Mouse (Mus musculus): Measurements from ENCODE around the gene Mtfmt. TPM values are rescaled to one million over a fixed set of nuclear protein-coding genes. Genes with fewer than 3 reads are reported as not detected.

Mtfmt gene
- polyA plus RNA-seq, 1 experiment from 2014 or later, result 20.1 TPM

- Histone ChIP-seq H3K4me2 (ENCODE audit: low read depth, low read length) (no peak overlapping the region), H3K4me3 (ENCODE audit: low read length) (no peak overlapping the region), H3K36me3 (ENCODE audit: control insufficient read depth, insufficient read depth, low read length) (no peaks in the 10 kb centered on the region), H3K27me3 (ENCODE audit: control insufficient read depth, insufficient read depth, low read depth, low read length) (no peaks in the 10 kb centered on the region), H3K4me1 (replicated peaks; ENCODE audit: control insufficient read depth, insufficient read depth, low read length) (no peaks in the 10 kb centered on the region), H3K27ac (ENCODE audit: low read length) (no peak overlapping the region), H3K9me3 (ENCODE audit: control insufficient read depth, low read length) (no peaks in the 10 kb centered on the region), H3K9ac (ENCODE audit: low read length) (no peak overlapping the region)
- ATAC-seq (ENCODE audit: low read depth), result no peak
- 67% methylated on average over 3 of the region's 3 CpGs for WGBS
Observed at GRCm38 (mm10) chr9:65419633-65420032, 15.9 kb upstream of the Mtfmt start.

- no peaks in the 10 kb centered on the region for H3K4me1 ChIP-seq (replicated peaks; ENCODE audit: control insufficient read depth, insufficient read depth, low read length)
- ATAC-seq (ENCODE audit: low read depth), result no peak
- H3K27ac ChIP-seq (ENCODE audit: low read length), result no peak within 1 kb of the TSS
- H3K9me3 ChIP-seq (ENCODE audit: control insufficient read depth, low read length), result no peaks in the 10 kb centered on the region
- H3K36me3 ChIP-seq (ENCODE audit: control insufficient read depth, insufficient read depth, low read length), result no peaks in the 10 kb centered on the region
- 73% methylated on average over 11 of the region's 11 CpGs for WGBS
- H3K27me3 ChIP-seq (ENCODE audit: control insufficient read depth, insufficient read depth, low read depth, low read length), result no peaks in the 10 kb centered on the region
- H3K4me2 ChIP-seq (ENCODE audit: low read depth, low read length), result no peak within 1 kb of the TSS
- H3K4me3 ChIP-seq (ENCODE audit: low read length), result no peak within 1 kb of the TSS
- no peak within 1 kb of the TSS for H3K9ac ChIP-seq (ENCODE audit: low read length)
Observed at GRCm38 (mm10) chr9:65422760-65423501, 12.7 kb upstream of the Mtfmt start, which contains the start of gene Slc51b. Gene Slc51b, minus strand, starts transcription at chr9:65422955.

DNA sequence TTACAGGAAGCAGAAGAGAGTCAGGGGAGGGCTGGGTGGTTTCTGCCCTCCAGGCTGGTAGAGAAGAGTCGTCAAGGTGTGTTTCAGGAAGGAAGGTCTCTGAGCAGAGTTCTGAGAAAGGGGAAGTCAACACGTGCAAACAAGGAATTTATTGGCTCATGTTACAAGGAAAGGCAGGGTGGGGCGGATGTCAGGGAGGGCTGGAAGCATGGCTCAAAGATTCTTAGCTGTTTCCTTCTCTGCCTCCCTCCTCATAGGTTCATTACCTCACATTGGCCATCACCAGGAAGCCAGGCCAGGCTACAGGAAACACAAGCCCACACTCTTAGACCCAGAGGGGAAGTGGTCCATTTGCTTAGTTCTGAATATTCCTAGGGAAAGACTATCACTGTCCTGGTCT lies 11.2 kb upstream of the Mtfmt start:
- Histone ChIP-seq H3K4me3 (ENCODE audit: low read length) (no peak overlapping the region), H3K9ac (ENCODE audit: low read length) (no peak overlapping the region), H3K27me3 (ENCODE audit: control insufficient read depth, insufficient read depth, low read depth, low read length) (no peaks in the 10 kb centered on the region), H3K9me3 (ENCODE audit: control insufficient read depth, low read length) (no peaks in the 10 kb centered on the region), H3K4me1 (replicated peaks; ENCODE audit: control insufficient read depth, insufficient read depth, low read length) (no peaks in the 10 kb centered on the region), H3K36me3 (ENCODE audit: control insufficient read depth, insufficient read depth, low read length) (no peaks in the 10 kb centered on the region), H3K27ac (ENCODE audit: low read length) (no peak overlapping the region), H3K4me2 (ENCODE audit: low read depth, low read length) (no peak overlapping the region)
- WGBS, result 24% methylated on average over 3 of the region's 3 CpGs
- no peak for ATAC-seq (ENCODE audit: low read depth)

DNA sequence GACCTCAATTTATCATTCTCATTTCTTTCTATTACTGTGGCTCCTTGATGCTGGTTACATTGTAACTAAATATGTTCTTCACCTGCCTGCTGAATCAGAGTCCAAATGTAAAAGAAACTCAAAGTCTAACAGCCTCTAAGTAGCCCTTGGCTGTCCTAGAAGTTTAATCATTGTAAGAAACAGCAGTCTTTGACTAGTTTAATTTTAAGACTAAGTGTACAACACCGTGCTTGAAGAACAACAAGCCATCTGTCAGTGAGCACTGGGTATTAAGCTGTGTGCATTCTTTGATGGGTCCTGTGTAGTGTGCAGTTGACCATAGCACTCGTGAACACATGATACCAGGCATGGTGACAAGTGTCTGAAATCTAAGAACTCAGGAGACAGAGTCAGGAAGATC lies 8.1 kb upstream of the Mtfmt start:
- Histone ChIP-seq H3K9me3 (ENCODE audit: control insufficient read depth, low read length) (no peaks in the 10 kb centered on the region), H3K27ac (ENCODE audit: low read length) (no peak overlapping the region), H3K4me3 (ENCODE audit: low read length) (no peak overlapping the region), H3K4me2 (ENCODE audit: low read depth, low read length) (no peak overlapping the region), H3K27me3 (ENCODE audit: control insufficient read depth, insufficient read depth, low read depth, low read length) (no peaks in the 10 kb centered on the region), H3K4me1 (replicated peaks; ENCODE audit: control insufficient read depth, insufficient read depth, low read length) (no peaks in the 10 kb centered on the region), H3K36me3 (ENCODE audit: control insufficient read depth, insufficient read depth, low read length) (no peaks in the 10 kb centered on the region), H3K9ac (ENCODE audit: low read length) (no peak overlapping the region)
- ATAC-seq (ENCODE audit: low read depth), result no peak
- 62% methylated on average over 2 of the region's 2 CpGs for WGBS

DNA sequence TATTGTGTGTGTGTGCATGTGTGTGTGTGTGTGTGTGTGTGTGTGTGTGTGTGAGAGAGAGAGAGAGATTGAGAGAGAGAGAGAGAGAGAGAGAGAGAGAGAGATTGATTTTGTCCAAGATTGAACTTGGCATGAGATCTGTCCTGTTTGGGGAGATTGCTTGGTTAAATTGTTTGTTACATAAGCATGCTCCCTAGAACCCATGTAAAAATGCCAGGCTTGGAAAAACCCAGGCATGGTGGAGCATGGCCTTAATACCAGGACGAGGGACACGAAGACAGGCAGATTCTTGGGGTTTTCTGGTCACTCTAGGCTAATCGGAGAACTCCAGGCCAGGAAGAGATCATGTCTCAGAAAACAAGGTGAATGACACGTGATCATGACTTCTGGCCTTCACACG lies 7.6 kb upstream of the Mtfmt start:
- Histone ChIP-seq H3K4me3 (ENCODE audit: low read length) (no peak overlapping the region), H3K27ac (ENCODE audit: low read length) (no peak overlapping the region), H3K9ac (ENCODE audit: low read length) (no peak overlapping the region), H3K9me3 (ENCODE audit: control insufficient read depth, low read length) (no peaks in the 10 kb centered on the region), H3K36me3 (ENCODE audit: control insufficient read depth, insufficient read depth, low read length) (no peaks in the 10 kb centered on the region), H3K27me3 (ENCODE audit: control insufficient read depth, insufficient read depth, low read depth, low read length) (no peaks in the 10 kb centered on the region), H3K4me2 (ENCODE audit: low read depth, low read length) (no peak overlapping the region), H3K4me1 (replicated peaks; ENCODE audit: control insufficient read depth, insufficient read depth, low read length) (no peaks in the 10 kb centered on the region)
- no peak for ATAC-seq (ENCODE audit: low read depth)
- 84% methylated on average over 5 of the region's 5 CpGs for WGBS

- H3K9ac ChIP-seq (ENCODE audit: low read length), result no peak overlapping the region
- H3K4me3 ChIP-seq (ENCODE audit: low read length), result no peak overlapping the region
- no peaks in the 10 kb centered on the region for H3K9me3 ChIP-seq (ENCODE audit: control insufficient read depth, low read length)
- ATAC-seq (ENCODE audit: low read depth), result no peak
- 0 out of 2 replicates have a peak, but pooled peaks cover 3% of the 10 kb centered on the region for H3K4me1 ChIP-seq (replicated peaks; ENCODE audit: control insufficient read depth, insufficient read depth, low read length)
- H3K4me2 ChIP-seq (ENCODE audit: low read depth, low read length), result no peak overlapping the region
- H3K36me3 ChIP-seq (ENCODE audit: control insufficient read depth, insufficient read depth, low read length), result no peaks in the 10 kb centered on the region
- no peak overlapping the region for H3K27ac ChIP-seq (ENCODE audit: low read length)
- no peaks in the 10 kb centered on the region for H3K27me3 ChIP-seq (ENCODE audit: control insufficient read depth, insufficient read depth, low read depth, low read length)
Observed at GRCm38 (mm10) chr9:65430401-65430800, 5.2 kb upstream of the Mtfmt start.

DNA sequence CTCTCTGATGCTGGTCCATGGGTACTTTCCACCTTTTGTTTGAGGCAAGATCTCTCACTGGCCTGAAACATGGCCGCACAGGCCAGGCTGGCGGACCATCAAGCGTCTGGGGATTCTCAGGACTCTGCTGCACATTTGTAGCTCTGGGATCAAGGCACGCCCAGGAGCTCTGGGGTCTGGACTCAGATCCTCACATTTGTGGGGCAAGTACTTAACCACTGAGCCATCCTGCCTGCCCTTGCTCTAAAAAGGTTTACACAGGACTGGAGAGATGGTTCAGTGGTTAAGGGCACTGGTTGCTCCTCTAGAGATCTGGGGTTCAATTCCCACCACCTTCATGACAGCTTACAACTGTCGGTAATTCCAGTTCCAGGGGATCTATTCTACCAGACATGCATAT lies 4.7 kb upstream of the Mtfmt start:
- ATAC-seq (ENCODE audit: low read depth), result no peak
- Histone ChIP-seq H3K36me3 (ENCODE audit: control insufficient read depth, insufficient read depth, low read length) (no peaks in the 10 kb centered on the region), H3K4me3 (ENCODE audit: low read length) (no peak overlapping the region), H3K9me3 (ENCODE audit: control insufficient read depth, low read length) (no peaks in the 10 kb centered on the region), H3K4me2 (ENCODE audit: low read depth, low read length) (no peak overlapping the region), H3K9ac (ENCODE audit: low read length) (no peak overlapping the region), H3K27ac (ENCODE audit: low read length) (no peak overlapping the region), H3K4me1 (replicated peaks; ENCODE audit: control insufficient read depth, insufficient read depth, low read length) (0 out of 2 replicates have a peak, but pooled peaks cover 3% of the 10 kb centered on the region), H3K27me3 (ENCODE audit: control insufficient read depth, insufficient read depth, low read depth, low read length) (no peaks in the 10 kb centered on the region)
- WGBS, result 85% methylated on average over 5 of the region's 5 CpGs

- Histone ChIP-seq H3K27ac (ENCODE audit: low read length) (no peak overlapping the region), H3K9me3 (ENCODE audit: control insufficient read depth, low read length) (no peaks in the 10 kb centered on the region), H3K4me1 (replicated peaks; ENCODE audit: control insufficient read depth, insufficient read depth, low read length) (peaks cover 7% of the 10 kb centered on the region), H3K4me2 (ENCODE audit: low read depth, low read length) (no peak overlapping the region), H3K36me3 (ENCODE audit: control insufficient read depth, insufficient read depth, low read length) (no peaks in the 10 kb centered on the region), H3K9ac (ENCODE audit: low read length) (no peak overlapping the region), H3K27me3 (ENCODE audit: control insufficient read depth, insufficient read depth, low read depth, low read length) (no peaks in the 10 kb centered on the region), H3K4me3 (ENCODE audit: low read length) (no peak overlapping the region)
- ATAC-seq (ENCODE audit: low read depth), result peak; percentile 45; the same call in 1 of the 2 replicates
- WGBS, result 3% methylated on average over 3 of the region's 3 CpGs
Observed at GRCm38 (mm10) chr9:65432236-65432635, 3.3 kb upstream of the Mtfmt start.

- no peaks in the 10 kb centered on the region for H3K9me3 ChIP-seq (ENCODE audit: control insufficient read depth, low read length)
- no peak overlapping the region for H3K4me3 ChIP-seq (ENCODE audit: low read length)
- WGBS, result 57% methylated on average over 5 of the region's 5 CpGs
- ATAC-seq (ENCODE audit: low read depth), result no peak
- no peak overlapping the region for H3K27ac ChIP-seq (ENCODE audit: low read length)
- H3K4me1 ChIP-seq (replicated peaks; ENCODE audit: control insufficient read depth, insufficient read depth, low read length), result peaks cover 7% of the 10 kb centered on the region
- H3K4me2 ChIP-seq (ENCODE audit: low read depth, low read length), result no peak overlapping the region
- no peaks in the 10 kb centered on the region for H3K27me3 ChIP-seq (ENCODE audit: control insufficient read depth, insufficient read depth, low read depth, low read length)
- 0 out of 2 replicates have a peak, but pooled peaks cover 2% of the 10 kb centered on the region for H3K36me3 ChIP-seq (ENCODE audit: control insufficient read depth, insufficient read depth, low read length)
- no peak overlapping the region for H3K9ac ChIP-seq (ENCODE audit: low read length)
Observed at GRCm38 (mm10) chr9:65434140-65434539, 1.4 kb upstream of the Mtfmt start.
